Mouse (Mus musculus) cerebral cortex, adult 2 months (tissue): ENCODE results near the gene Dap.

Experiments used
- WGBS: fragments of 180-500 bp; shearing (Covaris S2); methylation state at CpG from one replicate; pipeline ENCODE4 v1.1.7; 2018; 5-methylcytosine and 5-hydroxymethylcytosine counted together

Dap gene

GRCm38 (mm10) chr15:31224135-31224761 lies at the start of gene Dap:
Gene Dap (plus strand): TSS chr15:31224314.
- WGBS: under 1% methylated on average over 67 of the region's 67 CpGs

GRCm38 (mm10) chr15:31176566-31176965 lies 47.5 kb upstream of the Dap start:
- WGBS: 43% methylated on average over 8 of the region's 8 CpGs

- 79% methylated on average over 12 of the region's 12 CpGs for WGBS
Measured at GRCm38 (mm10) chr15:31184651-31185443, 39.3 kb upstream of the Dap start.

- WGBS: 85% methylated on average over 5 of the region's 5 CpGs
Measured at GRCm38 (mm10) chr15:31185506-31185905, 38.6 kb upstream of the Dap start.

- WGBS: 89% methylated on average over 6 of the region's 6 CpGs
Measured at GRCm38 (mm10) chr15:31186371-31186901, 37.7 kb upstream of the Dap start.

GRCm38 (mm10) chr15:31192563-31192962 lies 31.6 kb upstream of the Dap start:
- 100% methylated on average over 1 of the region's 1 CpGs for WGBS

- WGBS: 66% methylated on average over 6 of the region's 6 CpGs
Measured at GRCm38 (mm10) chr15:31195776-31196175, 28.3 kb upstream of the Dap start.

GRCm38 (mm10) chr15:31207346-31208093 lies 16.6 kb upstream of the Dap start:
- 73% methylated on average over 9 of the region's 9 CpGs for WGBS

- WGBS: 63% methylated on average over 7 of the region's 7 CpGs
Measured at GRCm38 (mm10) chr15:31211910-31212309, 12.2 kb upstream of the Dap start.

- WGBS: 93% methylated on average over 3 of the region's 3 CpGs
Measured at GRCm38 (mm10) chr15:31213619-31214270, 10.4 kb upstream of the Dap start.

- WGBS: 80% methylated on average over 6 of the region's 6 CpGs
Measured at GRCm38 (mm10) chr15:31222216-31222615, 1.9 kb upstream of the Dap start.

- 40% methylated on average over 15 of the region's 15 CpGs for WGBS
Measured at GRCm38 (mm10) chr15:31223596-31224134, 449 bp upstream of the Dap start.

- 29% methylated on average over 13 of the region's 13 CpGs for WGBS
Measured at GRCm38 (mm10) chr15:31224806-31225642, 910 bp downstream of the Dap start.

GRCm38 (mm10) chr15:31225643-31226325 lies 1.7 kb downstream of the Dap start:
- WGBS: 80% methylated on average over 4 of the region's 4 CpGs

GRCm38 (mm10) chr15:31226464-31226863 lies 2.4 kb downstream of the Dap start:
- WGBS: 83% methylated on average over 6 of the region's 6 CpGs

- WGBS: 89% methylated on average over 8 of the region's 8 CpGs
Measured at GRCm38 (mm10) chr15:31227793-31228192, 3.7 kb downstream of the Dap start.

GRCm38 (mm10) chr15:31233006-31233405 lies 8.9 kb downstream of the Dap start:
- WGBS: 95% methylated on average over 1 of the region's 1 CpGs

- 97% methylated on average over 9 of the region's 9 CpGs for WGBS
Measured at GRCm38 (mm10) chr15:31235794-31236548, 11.9 kb downstream of the Dap start.

GRCm38 (mm10) chr15:31236549-31236907 lies 12.4 kb downstream of the Dap start:
- 95% methylated on average over 9 of the region's 9 CpGs for WGBS
